Comparison of ENCODE assay signal across 15 mouse cellular contexts in genomic region chr4:129145411-129145810, GRCm38 (mm10). TPM values are rescaled to one million over a fixed set of nuclear protein-coding genes. Genes with fewer than 3 reads are reported as not detected.
A peak's percentile ranks its signal among the peaks of the same experiment; 100 is the strongest.
DNase-seq lines count a peak whose midpoint lies in the region; ATAC-seq and TF ChIP-seq lines count a peak whose summit lies in the region.
"Had no signal": no experiment of that assay in that cellular context is flagged by ENCODE, and none has a peak within 500 bp of the region (broad histone marks: within the 10 kb centered on the region; RNA-seq: fewer than 3 reads in every experiment).

No protein-coding gene starts in this region.

- H3K27me3 ChIP-seq in cerebellum, adult 2 months (ENCODE audit: control insufficient read depth, insufficient read depth, low read length): no peaks in the 10 kb centered on the region
- no peaks in the 10 kb centered on the region for H3K27me3 ChIP-seq in hindbrain, embryonic 14.5 days (ENCODE audit: control insufficient read depth, insufficient read depth, low read length)
- H3K27me3 ChIP-seq in hindbrain, embryonic 12.5 days: no peaks in the 10 kb centered on the region
- no peaks in the 10 kb centered on the region for H3K27me3 ChIP-seq in forebrain, postnatal 0 days (ENCODE audit: insufficient read depth, low read length)
- no peaks in the 10 kb centered on the region for H3K27me3 ChIP-seq in midbrain, postnatal 0 days (ENCODE audit: insufficient read depth, low read length)
- H3K27me3 ChIP-seq: neural tube, embryonic 12.5 days had no signal

- ATAC-seq in hindbrain, embryonic 14.5 days (ENCODE audit: low FRiP score): no peak
- no peak for ATAC-seq in hindbrain, embryonic 12.5 days (ENCODE audit: low FRiP score)
- no peak for ATAC-seq in forebrain, postnatal 0 days
- no peak for ATAC-seq in midbrain, postnatal 0 days (ENCODE audit: low FRiP score)

- H3K4me3 ChIP-seq in cerebellum, adult 2 months (replicated peaks; ENCODE audit: insufficient read depth, low read depth, low read length): no peak overlapping the region
- no peak overlapping the region for H3K4me3 ChIP-seq in hindbrain, embryonic 14.5 days (replicated peaks; ENCODE audit: low read length)
- H3K4me3 ChIP-seq in hindbrain, embryonic 12.5 days: no peak overlapping the region
- no peak overlapping the region for H3K4me3 ChIP-seq in forebrain, postnatal 0 days (ENCODE audit: low read depth, low read length)
- H3K4me3 ChIP-seq in midbrain, postnatal 0 days (ENCODE audit: low read depth, low read length): no peak overlapping the region
- H3K4me3 ChIP-seq: neural tube, embryonic 12.5 days had no signal

- no peak overlapping the region for H3K4me2 ChIP-seq in hindbrain, embryonic 14.5 days (replicated peaks)
- no peak overlapping the region for H3K4me2 ChIP-seq in hindbrain, embryonic 12.5 days (replicated peaks)
- H3K4me2 ChIP-seq in forebrain, postnatal 0 days (ENCODE audit: low read depth): no peak overlapping the region
- no peak overlapping the region for H3K4me2 ChIP-seq in midbrain, postnatal 0 days (ENCODE audit: low read depth, low read length, poor library complexity, severe bottlenecking)
- H3K4me2 ChIP-seq: heart, embryonic 11.5 days; neural tube, embryonic 12.5 days had no signal

- no peak for TF ChIP-seq POLR2A in cerebellum, adult 2 months (IDR thresholded peaks at IDR 0.05; ENCODE audit: borderline replicate concordance, insufficient read depth, low read length)

- WGBS in cerebellum, adult 2 months: 28% methylated on average over 4 of the region's 4 CpGs
- 75% methylated on average over 4 of the region's 4 CpGs for WGBS in hindbrain, embryonic 14.5 days
- WGBS in hindbrain, embryonic 12.5 days: 80% methylated on average over 4 of the region's 4 CpGs
- WGBS in forebrain, postnatal 0 days: 65% methylated on average over 4 of the region's 4 CpGs
- WGBS in midbrain, postnatal 0 days: 71% methylated on average over 4 of the region's 4 CpGs

- H3K27ac ChIP-seq in cerebellum, adult 2 months (ENCODE audit: insufficient read depth, low read length): peak overlapping the region; percentile 86; the same call in 1 of the 2 replicates
- H3K27ac ChIP-seq in hindbrain, embryonic 14.5 days: peak overlapping the region; percentile 78
- no peak overlapping the region for H3K27ac ChIP-seq in hindbrain, embryonic 12.5 days
- peak overlapping the region; percentile 78; the same call in 1 of the 2 replicates for H3K27ac ChIP-seq in forebrain, postnatal 0 days (ENCODE audit: low read depth, low read length)
- peak overlapping the region; percentile 68 for H3K27ac ChIP-seq in midbrain, postnatal 0 days (ENCODE audit: low read depth, low read length)
- H3K27ac ChIP-seq: liver, embryonic 14.5 days; neural tube, embryonic 12.5 days had no signal

- H3K9ac ChIP-seq in hindbrain, embryonic 14.5 days: no peak overlapping the region
- H3K9ac ChIP-seq in hindbrain, embryonic 12.5 days: no peak overlapping the region
- H3K9ac ChIP-seq in forebrain, postnatal 0 days: no peak overlapping the region
- H3K9ac ChIP-seq in midbrain, postnatal 0 days (replicated peaks; ENCODE audit: low read length, poor library complexity, severe bottlenecking): no peak overlapping the region
- H3K9ac ChIP-seq: liver, embryonic 14.5 days; neural tube, embryonic 12.5 days had no signal

- H3K9me3 ChIP-seq in hindbrain, embryonic 14.5 days (ENCODE audit: control insufficient read depth, low read length): no peaks in the 10 kb centered on the region
- no peaks in the 10 kb centered on the region for H3K9me3 ChIP-seq in hindbrain, embryonic 12.5 days (replicated peaks)
- H3K9me3 ChIP-seq in forebrain, postnatal 0 days (ENCODE audit: low read length): no peaks in the 10 kb centered on the region
- no peaks in the 10 kb centered on the region for H3K9me3 ChIP-seq in midbrain, postnatal 0 days (ENCODE audit: low read length)
- H3K9me3 ChIP-seq: neural tube, embryonic 12.5 days had no signal

- peaks cover 48% of the 10 kb centered on the region for H3K4me1 ChIP-seq in cerebellum, adult 2 months (ENCODE audit: control insufficient read depth, insufficient read depth, low read length)
- H3K4me1 ChIP-seq in hindbrain, embryonic 14.5 days (replicated peaks; ENCODE audit: control insufficient read depth, insufficient read depth, low read length): peaks cover 24% of the 10 kb centered on the region
- peaks cover 17% of the 10 kb centered on the region for H3K4me1 ChIP-seq in hindbrain, embryonic 12.5 days
- peaks cover 11% of the 10 kb centered on the region for H3K4me1 ChIP-seq in forebrain, postnatal 0 days (ENCODE audit: insufficient read depth)
- H3K4me1 ChIP-seq in midbrain, postnatal 0 days (ENCODE audit: insufficient read depth, low read length): peaks cover 7% of the 10 kb centered on the region; the same call in 1 of the 2 replicates

- H3K36me3 ChIP-seq in hindbrain, embryonic 14.5 days (replicated peaks; ENCODE audit: control insufficient read depth, insufficient read depth): peaks cover 19% of the 10 kb centered on the region
- peaks cover 9% of the 10 kb centered on the region; the same call in 1 of the 2 replicates for H3K36me3 ChIP-seq in hindbrain, embryonic 12.5 days
- no peaks in the 10 kb centered on the region; the same call in 1 of the 2 replicates for H3K36me3 ChIP-seq in forebrain, postnatal 0 days (ENCODE audit: insufficient read depth)
- peaks cover 16% of the 10 kb centered on the region; the same call in 1 of the 2 replicates for H3K36me3 ChIP-seq in midbrain, postnatal 0 days (ENCODE audit: insufficient read depth, low read length)

- no peak for TF ChIP-seq CTCF in cerebellum, adult 2 months (IDR thresholded peaks at IDR 0.05; ENCODE audit: borderline replicate concordance, insufficient read depth, low read depth, low read length)
- no peak for TF ChIP-seq CTCF in forebrain, postnatal 0 days (IDR thresholded peaks at IDR 0.05; ENCODE audit: low read depth)
- TF ChIP-seq CTCF in midbrain, postnatal 0 days (IDR thresholded peaks at IDR 0.05): no peak

- DNase-seq in cerebellum, adult 2 months: no peak
- no peak for DNase-seq in cerebellum, adult 8-10 months
- no peak for DNase-seq in hindbrain, embryonic 14.5 days (ENCODE audit: low spot score)
- DNase-seq in forebrain, postnatal 0 days: no peak
- DNase-seq in midbrain, postnatal 0 days (ENCODE audit: low spot score): no peak
- DNase-seq in right cerebral cortex, postnatal 4 days: no peak
- DNase-seq in layer of hippocampus, adult 18-20 months (ENCODE audit: low spot score in 2 of 2): no peak
- DNase-seq: layer of hippocampus, postnatal 36 days; lung, postnatal 4 days had no signal

RNA-seq across cellular contexts. Expression of gene Fndc5, which starts 8.6 kb away (rescaled TPM):
- polyA plus RNA-seq in cerebellum, adult 2 months (2012; rRNA removed): 192 TPM in 2 replicates
- 14.5 and 15.4 TPM in 2 replicates for polyA plus RNA-seq in hindbrain, embryonic 14.5 days (2014; fragmentation: Nextera tagmentation; extraction: Ambion mirVana)
- polyA plus RNA-seq in hindbrain, embryonic 12.5 days (2016; fragmentation: Nextera tagmentation; extraction: Ambion mirVana): 3.9 and 6.2 TPM in 2 replicates
- total RNA-seq in forebrain, postnatal 0 days (2014; rRNA removed): 10.3 and 11.6 TPM in 2 replicates
- polyA plus RNA-seq in forebrain, postnatal 0 days (2015; fragmentation: Nextera tagmentation; extraction: Ambion mirVana): 5.8 and 8.3 TPM in 2 replicates
- 22.5 and 36.3 TPM in 2 replicates for total RNA-seq in midbrain, postnatal 0 days (2014; rRNA removed)
- 14.6 and 16.1 TPM in 2 replicates for polyA plus RNA-seq in midbrain, postnatal 0 days (2015; fragmentation: Nextera tagmentation; extraction: Ambion mirVana)
- 10 to 100 TPM; 75.5 to 84.2 TPM for total RNA-seq in layer of hippocampus, adult 18-20 months (2021)
- total RNA-seq: common myeloid progenitor, adult 5-6 weeks had no signal

RNA-seq across cellular contexts. Expression of gene Hpca, which starts 23.6 kb away (rescaled TPM):
- 148 and 176 TPM in 2 replicates for polyA plus RNA-seq in cerebellum, adult 2 months (2012; rRNA removed)
- 56.2 and 68.7 TPM in 2 replicates for polyA plus RNA-seq in hindbrain, embryonic 14.5 days (2014; fragmentation: Nextera tagmentation; extraction: Ambion mirVana)
- polyA plus RNA-seq in hindbrain, embryonic 12.5 days (2016; fragmentation: Nextera tagmentation; extraction: Ambion mirVana): 8.8 and 12.1 TPM in 2 replicates
- total RNA-seq in forebrain, postnatal 0 days (2014; rRNA removed): 129 and 214 TPM in 2 replicates
- polyA plus RNA-seq in forebrain, postnatal 0 days (2015; fragmentation: Nextera tagmentation; extraction: Ambion mirVana): 110 and 128 TPM in 2 replicates
- 282 and 292 TPM in 2 replicates for total RNA-seq in midbrain, postnatal 0 days (2014; rRNA removed)
- polyA plus RNA-seq in midbrain, postnatal 0 days (2015; fragmentation: Nextera tagmentation; extraction: Ambion mirVana): 217 and 238 TPM in 2 replicates
- total RNA-seq in layer of hippocampus, adult 18-20 months (2021): 1,000 to 10,000 TPM; 2,309 to 2,704 TPM

RNA-seq across cellular contexts. Expression of gene Tmem54, which starts 40.1 kb away (rescaled TPM):
- polyA plus RNA-seq in cerebellum, adult 2 months (2012; rRNA removed): 0.16 TPM in 2 replicates
- polyA plus RNA-seq in hindbrain, embryonic 14.5 days (2014; fragmentation: Nextera tagmentation; extraction: Ambion mirVana): 0.33 TPM in 1 of 2 replicates, not detected in the other
- 1.1 and 1.7 TPM in 2 replicates for polyA plus RNA-seq in hindbrain, embryonic 12.5 days (2016; fragmentation: Nextera tagmentation; extraction: Ambion mirVana)
- total RNA-seq in forebrain, postnatal 0 days (2014; rRNA removed): not detected in 2 replicates
- polyA plus RNA-seq in forebrain, postnatal 0 days (2015; fragmentation: Nextera tagmentation; extraction: Ambion mirVana): not detected in 2 replicates
- total RNA-seq in midbrain, postnatal 0 days (2014; rRNA removed): 0.99 TPM in 1 of 2 replicates, not detected in the other
- 0.21 TPM in 1 of 2 replicates, not detected in the other for polyA plus RNA-seq in midbrain, postnatal 0 days (2015; fragmentation: Nextera tagmentation; extraction: Ambion mirVana)
- not detected for total RNA-seq in layer of hippocampus, adult 18-20 months (2021)
- total RNA-seq: common myeloid progenitor, adult 5-6 weeks; layer of hippocampus, postnatal 36 days had no signal
- polyA plus RNA-seq: frontal cortex, adult 2 months had no signal

RNA-seq across cellular contexts. Expression of gene S100pbp, which starts 44.1 kb away (rescaled TPM):
- 28.5 and 31.3 TPM in 2 replicates for polyA plus RNA-seq in cerebellum, adult 2 months (2012; rRNA removed)
- polyA plus RNA-seq in hindbrain, embryonic 14.5 days (2014; fragmentation: Nextera tagmentation; extraction: Ambion mirVana): 17.3 and 19.3 TPM in 2 replicates
- 23.2 and 26.7 TPM in 2 replicates for polyA plus RNA-seq in hindbrain, embryonic 12.5 days (2016; fragmentation: Nextera tagmentation; extraction: Ambion mirVana)
- total RNA-seq in forebrain, postnatal 0 days (2014; rRNA removed): 41.4 and 52.2 TPM in 2 replicates
- 11.0 and 15.6 TPM in 2 replicates for polyA plus RNA-seq in forebrain, postnatal 0 days (2015; fragmentation: Nextera tagmentation; extraction: Ambion mirVana)
- 49.6 and 59.5 TPM in 2 replicates for total RNA-seq in midbrain, postnatal 0 days (2014; rRNA removed)
- polyA plus RNA-seq in midbrain, postnatal 0 days (2015; fragmentation: Nextera tagmentation; extraction: Ambion mirVana): 20.7 and 24.2 TPM in 2 replicates
- 10 to 100 TPM; 32.6 to 35.4 TPM for total RNA-seq in layer of hippocampus, adult 18-20 months (2021)

RNA-seq across cellular contexts. Expression of gene Yars, which starts 44.1 kb away (rescaled TPM):
- 104 and 107 TPM in 2 replicates for polyA plus RNA-seq in cerebellum, adult 2 months (2012; rRNA removed)
- 111 and 118 TPM in 2 replicates for polyA plus RNA-seq in hindbrain, embryonic 14.5 days (2014; fragmentation: Nextera tagmentation; extraction: Ambion mirVana)
- 98.1 and 104 TPM in 2 replicates for polyA plus RNA-seq in hindbrain, embryonic 12.5 days (2016; fragmentation: Nextera tagmentation; extraction: Ambion mirVana)
- 97.7 and 119 TPM in 2 replicates for total RNA-seq in forebrain, postnatal 0 days (2014; rRNA removed)
- polyA plus RNA-seq in forebrain, postnatal 0 days (2015; fragmentation: Nextera tagmentation; extraction: Ambion mirVana): 108 and 120 TPM in 2 replicates
- 66.8 and 81.9 TPM in 2 replicates for total RNA-seq in midbrain, postnatal 0 days (2014; rRNA removed)
- 107 and 111 TPM in 2 replicates for polyA plus RNA-seq in midbrain, postnatal 0 days (2015; fragmentation: Nextera tagmentation; extraction: Ambion mirVana)
- total RNA-seq in layer of hippocampus, adult 18-20 months (2021): 10 to 100 TPM; 78.5 to 81.1 TPM

Comparison
In these comparisons a context has a peak if more than half of its experiments do, and no peak if none do; other contexts are left out.
1. RNA of gene Fndc5, which starts 8.6 kb away (polyA plus RNA-seq): 192 TPM in cerebellum, adult 2 months; 14.5 to 15.4 TPM in hindbrain, embryonic 14.5 days, 14.6 to 16.1 TPM in midbrain, postnatal 0 days, 5.8 to 8.3 TPM in forebrain, postnatal 0 days and 3.9 to 6.2 TPM in hindbrain, embryonic 12.5 days; every median in the first group is over 10 times any median in the second.